Mouse (Mus musculus): ENCODE data around the gene Tnk2. TPM values are rescaled to one million over a fixed set of nuclear protein-coding genes. Genes with fewer than 3 reads are reported as not detected.

Tnk2 gene
- polyA plus RNA-seq, 1 experiment from 2014 or later: 12.5 TPM

DNA sequence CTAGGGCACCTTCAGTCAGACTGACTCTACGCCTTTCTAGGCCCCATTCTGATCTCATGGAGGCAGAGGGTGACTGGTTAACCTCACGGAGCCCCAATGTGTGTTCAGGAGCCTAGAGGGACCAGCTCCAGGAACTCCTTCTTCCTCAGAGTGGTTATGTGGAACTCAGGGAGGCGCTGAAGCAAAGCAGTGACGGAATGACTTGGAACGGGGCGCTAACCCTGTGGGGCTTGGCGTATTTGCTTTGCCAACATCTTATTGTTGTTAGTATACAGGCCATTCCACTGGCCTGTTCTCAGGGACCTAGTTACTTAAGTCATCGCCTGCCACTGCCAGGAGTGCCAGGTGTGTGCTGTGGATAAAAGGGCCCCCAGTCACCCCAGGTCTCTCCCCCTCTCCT is 65.4 kb downstream of the Tnk2 start:
- H3K27ac ChIP-seq: no peak overlapping the region
- 90% methylated on average over 8 of the region's 8 CpGs for WGBS
- no peaks in the 10 kb centered on the region for H3K9me3 ChIP-seq
- no peaks in the 10 kb centered on the region for H3K27me3 ChIP-seq (replicated peaks)
- no peak overlapping the region for H3K4me3 ChIP-seq
- H3K4me2 ChIP-seq (replicated peaks): no peak overlapping the region
- no peaks in the 10 kb centered on the region for H3K36me3 ChIP-seq
- ATAC-seq (ENCODE audit: low FRiP score, low read depth): no peak
- H3K9ac ChIP-seq: no peak overlapping the region
- H3K4me1 ChIP-seq: no peaks in the 10 kb centered on the region

DNA sequence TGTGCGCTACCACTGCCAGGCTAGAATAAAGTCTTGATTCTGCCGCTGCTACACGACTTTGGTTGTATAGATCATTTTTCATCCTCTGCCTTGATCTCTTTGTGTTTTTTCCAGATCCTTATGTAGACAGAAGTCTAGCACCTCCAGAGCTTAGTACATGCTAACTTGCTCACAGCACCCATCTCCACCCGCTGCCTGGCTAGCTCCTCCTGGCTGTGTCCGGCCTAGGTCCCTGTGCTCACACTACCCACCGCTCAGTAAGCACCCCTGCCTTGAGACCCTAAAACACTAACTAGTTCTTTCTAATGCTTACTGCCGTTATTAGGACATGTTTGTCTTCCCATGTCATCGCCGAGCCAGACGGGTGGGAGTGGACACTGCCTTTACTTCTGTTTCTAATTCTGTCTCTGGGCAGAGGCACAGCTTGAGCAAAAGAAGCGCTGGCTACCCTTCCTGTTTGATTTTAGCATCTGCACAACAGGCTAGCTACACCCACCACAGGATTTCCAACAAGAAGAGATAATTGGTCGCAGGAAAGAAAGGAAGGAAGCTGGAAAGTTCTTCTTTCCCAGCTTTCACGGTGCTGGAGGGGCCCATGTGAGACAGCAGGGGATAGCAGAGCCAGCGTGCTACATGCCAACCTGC is 66.9 kb downstream of the Tnk2 start:
- Histone ChIP-seq H3K4me1 (no peaks in the 10 kb centered on the region), H3K27ac (no peak overlapping the region), H3K4me2 (replicated peaks) (no peak overlapping the region), H3K36me3 (no peaks in the 10 kb centered on the region), H3K9ac (no peak overlapping the region), H3K9me3 (no peaks in the 10 kb centered on the region), H3K4me3 (no peak overlapping the region), H3K27me3 (replicated peaks) (no peaks in the 10 kb centered on the region)
- WGBS: 80% methylated on average over 14 of the region's 14 CpGs
- ATAC-seq (ENCODE audit: low FRiP score, low read depth): no peak

DNA sequence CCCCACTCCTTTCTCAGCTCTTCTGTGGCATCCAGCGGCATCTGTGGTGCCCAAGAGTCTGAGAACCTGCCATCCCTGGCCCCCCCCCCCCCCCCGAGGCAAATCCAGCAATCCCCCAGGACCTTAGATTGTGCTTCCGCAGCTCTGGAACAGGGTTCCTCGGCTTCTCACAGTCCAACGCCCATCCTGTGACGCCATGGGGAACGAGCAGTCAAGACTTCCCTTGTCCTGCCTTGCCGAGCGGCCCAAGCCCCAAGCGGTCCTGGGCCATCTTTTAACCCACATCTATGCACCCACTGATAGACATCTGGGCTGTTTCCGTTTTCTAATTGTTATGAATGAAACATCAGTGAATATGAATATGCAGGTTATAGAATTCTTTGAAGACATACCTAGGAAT is 68.5 kb downstream of the Tnk2 start:
- Histone ChIP-seq H3K9ac (no peak overlapping the region), H3K9me3 (no peaks in the 10 kb centered on the region), H3K4me3 (no peak overlapping the region), H3K27ac (no peak overlapping the region), H3K4me2 (replicated peaks) (no peak overlapping the region), H3K27me3 (replicated peaks) (no peaks in the 10 kb centered on the region), H3K4me1 (no peaks in the 10 kb centered on the region), H3K36me3 (no peaks in the 10 kb centered on the region)
- WGBS: 90% methylated on average over 11 of the region's 11 CpGs
- ATAC-seq (ENCODE audit: low FRiP score, low read depth): no peak

DNA sequence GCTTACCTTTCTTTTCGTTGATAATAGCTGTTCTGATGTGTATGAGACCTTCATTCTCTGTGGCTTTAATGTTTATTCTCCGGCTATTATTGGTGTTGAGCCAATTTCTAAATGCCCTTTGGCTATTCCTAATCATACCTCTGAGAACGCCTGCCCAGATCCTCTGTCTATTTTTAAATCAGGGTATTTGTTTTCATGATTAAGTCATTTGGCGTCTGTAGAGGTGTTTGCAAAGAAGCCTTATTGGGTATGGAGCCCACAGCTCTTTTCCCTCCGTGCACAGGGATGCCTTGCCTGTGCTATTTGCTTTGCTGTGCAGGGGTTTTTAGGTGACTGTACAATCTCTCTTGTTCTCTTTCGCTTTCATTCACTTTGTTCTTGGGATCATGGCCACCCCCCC is 69.9 kb downstream of the Tnk2 start:
- 87% methylated on average over 6 of the region's 6 CpGs for WGBS
- no peak for ATAC-seq (ENCODE audit: low FRiP score, low read depth)
- H3K4me2 ChIP-seq (replicated peaks): no peak overlapping the region
- no peaks in the 10 kb centered on the region for H3K36me3 ChIP-seq
- H3K4me3 ChIP-seq: no peak overlapping the region
- H3K27me3 ChIP-seq (replicated peaks): no peaks in the 10 kb centered on the region
- no peaks in the 10 kb centered on the region for H3K9me3 ChIP-seq
- H3K9ac ChIP-seq: no peak overlapping the region
- H3K27ac ChIP-seq: no peak overlapping the region
- H3K4me1 ChIP-seq: no peaks in the 10 kb centered on the region

DNA sequence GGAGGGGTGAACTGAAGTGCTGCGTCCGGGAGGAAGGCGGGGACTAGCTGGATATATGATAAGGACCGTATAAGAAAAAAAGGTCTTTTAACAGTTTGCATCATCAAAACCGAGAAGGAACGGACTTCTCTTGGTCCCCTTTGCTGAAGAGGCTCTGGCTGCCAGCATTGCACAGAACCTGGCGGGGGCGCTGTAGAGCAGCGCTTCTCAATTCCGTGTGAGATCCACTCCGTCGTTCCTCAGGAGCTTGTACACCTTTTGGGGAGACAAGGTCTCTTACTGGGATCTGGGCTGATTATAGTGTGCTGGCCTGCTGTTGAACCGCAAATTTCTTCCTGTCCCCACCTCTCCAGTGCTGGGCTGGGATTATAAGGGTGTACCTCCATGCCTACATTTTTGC is 71.7 kb downstream of the Tnk2 start:
- Histone ChIP-seq H3K4me1 (no peaks in the 10 kb centered on the region), H3K27ac (no peak overlapping the region), H3K9me3 (no peaks in the 10 kb centered on the region), H3K4me3 (no peak overlapping the region), H3K9ac (no peak overlapping the region), H3K36me3 (no peaks in the 10 kb centered on the region), H3K27me3 (replicated peaks) (no peaks in the 10 kb centered on the region), H3K4me2 (replicated peaks) (no peak overlapping the region)
- ATAC-seq (ENCODE audit: low FRiP score, low read depth): no peak
- 32% methylated on average over 13 of the region's 13 CpGs for WGBS

DNA sequence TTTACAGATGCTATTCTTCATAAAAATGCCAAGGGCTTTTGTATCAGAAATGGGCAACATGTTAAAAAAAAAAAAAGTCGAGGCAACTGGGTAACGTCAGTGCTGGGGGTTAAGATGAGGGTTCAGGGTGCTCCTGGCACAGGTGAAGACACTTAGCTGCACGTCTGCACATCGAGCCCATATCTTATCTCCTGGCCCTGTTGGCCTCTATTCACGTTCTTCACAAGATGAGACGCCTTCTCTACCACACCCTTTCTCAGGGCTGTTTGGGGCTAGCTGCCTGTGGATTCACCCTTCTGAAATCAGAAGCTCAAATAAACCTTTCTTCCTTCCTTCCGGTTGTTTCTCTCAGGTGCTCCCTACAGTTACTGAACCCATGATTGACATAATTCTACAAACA is 79.5 kb downstream of the Tnk2 start:
- H3K27me3 ChIP-seq (replicated peaks): no peaks in the 10 kb centered on the region
- WGBS: 90% methylated on average over 7 of the region's 7 CpGs
- no peaks in the 10 kb centered on the region for H3K9me3 ChIP-seq
- H3K9ac ChIP-seq: no peak overlapping the region
- no peak overlapping the region for H3K4me2 ChIP-seq (replicated peaks)
- H3K4me3 ChIP-seq: no peak overlapping the region
- no peaks in the 10 kb centered on the region for H3K4me1 ChIP-seq
- H3K27ac ChIP-seq: no peak overlapping the region
- no peak for ATAC-seq (ENCODE audit: low FRiP score, low read depth)
- H3K36me3 ChIP-seq: no peaks in the 10 kb centered on the region

DNA sequence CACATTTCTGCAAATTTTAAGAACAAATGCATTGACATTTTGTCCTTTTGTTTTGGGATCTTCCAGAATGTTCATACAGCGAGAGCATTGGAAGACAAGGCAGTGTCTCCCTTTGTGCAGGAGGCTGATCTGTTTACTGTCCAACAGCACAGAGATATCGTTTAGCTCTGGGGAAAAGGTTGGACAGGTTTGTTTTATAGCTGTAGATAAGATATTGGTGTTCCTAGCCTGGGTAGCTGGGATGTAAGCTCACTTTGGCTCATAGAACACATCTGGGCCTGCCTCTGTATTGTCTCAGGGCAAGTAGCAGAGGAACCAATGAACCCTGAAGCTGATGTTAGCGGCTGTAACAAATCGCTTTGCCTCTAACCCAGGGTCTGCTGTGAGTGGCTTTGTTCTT is 80.1 kb downstream of the Tnk2 start:
- no peaks in the 10 kb centered on the region for H3K36me3 ChIP-seq
- no peaks in the 10 kb centered on the region for H3K9me3 ChIP-seq
- H3K4me1 ChIP-seq: no peaks in the 10 kb centered on the region
- no peak overlapping the region for H3K4me2 ChIP-seq (replicated peaks)
- H3K9ac ChIP-seq: no peak overlapping the region
- WGBS: 89% methylated on average over 4 of the region's 4 CpGs
- no peaks in the 10 kb centered on the region for H3K27me3 ChIP-seq (replicated peaks)
- no peak overlapping the region for H3K4me3 ChIP-seq
- H3K27ac ChIP-seq: no peak overlapping the region
- no peak for ATAC-seq (ENCODE audit: low FRiP score, low read depth)

DNA sequence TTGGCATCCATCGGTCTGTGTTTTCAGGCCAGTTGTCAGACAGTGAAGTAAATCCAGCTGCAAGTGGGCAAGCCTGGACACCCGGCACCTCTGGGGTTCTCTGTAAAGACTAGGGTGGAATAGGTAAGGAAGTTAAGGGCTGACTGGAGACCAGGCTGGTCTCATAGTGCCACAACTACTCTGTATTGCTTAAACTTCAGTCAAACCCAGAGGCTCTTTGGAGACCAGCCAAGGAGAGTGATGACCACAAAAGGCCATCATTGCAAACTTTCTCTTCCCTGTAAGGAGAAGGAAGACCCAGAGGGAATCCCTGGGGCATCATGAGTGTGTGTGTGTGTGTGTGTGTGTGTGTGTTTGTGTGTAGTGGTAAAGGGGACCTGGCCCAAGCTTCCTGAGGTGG is 80.6 kb downstream of the Tnk2 start:
- Histone ChIP-seq H3K27ac (no peak overlapping the region), H3K4me3 (no peak overlapping the region), H3K4me1 (no peaks in the 10 kb centered on the region), H3K4me2 (replicated peaks) (no peak overlapping the region), H3K36me3 (no peaks in the 10 kb centered on the region), H3K9ac (no peak overlapping the region), H3K27me3 (replicated peaks) (no peaks in the 10 kb centered on the region), H3K9me3 (no peaks in the 10 kb centered on the region)
- WGBS: 86% methylated on average over 2 of the region's 2 CpGs
- no peak for ATAC-seq (ENCODE audit: low FRiP score, low read depth)

DNA sequence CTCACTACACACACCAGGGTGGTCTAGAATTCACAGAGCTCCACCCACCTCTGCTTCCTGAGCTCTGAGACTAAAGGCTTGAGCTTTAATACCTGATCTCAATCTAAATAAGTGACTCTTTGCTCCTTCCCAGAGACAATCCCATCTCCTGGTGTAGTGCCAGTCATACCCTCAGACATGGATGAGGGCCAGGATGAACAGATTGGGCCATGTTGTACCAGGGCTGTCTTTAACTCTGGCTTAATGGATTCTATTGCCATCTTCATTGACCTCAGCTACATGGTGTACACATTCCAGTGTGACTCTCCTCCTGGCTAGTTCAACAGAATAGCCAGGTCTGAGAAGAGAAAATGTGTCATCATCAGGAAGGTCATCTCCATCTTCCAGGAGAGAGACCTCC is 82.8 kb downstream of the Tnk2 start:
- Histone ChIP-seq H3K4me3 (no peak overlapping the region), H3K27ac (no peak overlapping the region), H3K27me3 (replicated peaks) (no peaks in the 10 kb centered on the region), H3K4me1 (no peaks in the 10 kb centered on the region), H3K9ac (no peak overlapping the region), H3K9me3 (no peaks in the 10 kb centered on the region), H3K36me3 (no peaks in the 10 kb centered on the region), H3K4me2 (replicated peaks) (no peak overlapping the region)
- no peak for ATAC-seq (ENCODE audit: low FRiP score, low read depth)

DNA sequence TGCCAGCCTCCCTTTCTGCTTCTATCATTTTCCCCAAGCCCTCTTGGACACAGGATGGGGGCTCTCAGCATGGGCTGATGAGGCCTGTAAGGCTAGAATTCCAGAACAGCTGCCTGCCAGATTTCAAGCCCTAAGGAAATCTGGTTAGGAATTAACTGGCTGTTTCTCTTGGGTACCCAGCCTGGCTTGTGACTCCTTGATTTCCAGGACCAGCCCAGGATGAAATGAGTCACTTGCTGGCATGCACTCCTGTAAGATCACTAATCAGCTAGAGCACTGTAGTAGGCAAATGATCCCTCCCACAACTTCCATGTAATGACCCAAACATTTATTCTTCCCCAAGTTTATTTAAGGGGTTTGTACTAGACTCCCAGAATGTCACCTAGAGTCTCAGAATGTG is 84.6 kb downstream of the Tnk2 start:
- no peak overlapping the region for H3K27ac ChIP-seq
- H3K36me3 ChIP-seq: no peaks in the 10 kb centered on the region
- no peak overlapping the region for H3K4me3 ChIP-seq
- no peaks in the 10 kb centered on the region for H3K4me1 ChIP-seq
- H3K27me3 ChIP-seq (replicated peaks): no peaks in the 10 kb centered on the region
- no peaks in the 10 kb centered on the region for H3K9me3 ChIP-seq
- ATAC-seq (ENCODE audit: low FRiP score, low read depth): no peak
- H3K4me2 ChIP-seq (replicated peaks): no peak overlapping the region
- no peak overlapping the region for H3K9ac ChIP-seq

DNA sequence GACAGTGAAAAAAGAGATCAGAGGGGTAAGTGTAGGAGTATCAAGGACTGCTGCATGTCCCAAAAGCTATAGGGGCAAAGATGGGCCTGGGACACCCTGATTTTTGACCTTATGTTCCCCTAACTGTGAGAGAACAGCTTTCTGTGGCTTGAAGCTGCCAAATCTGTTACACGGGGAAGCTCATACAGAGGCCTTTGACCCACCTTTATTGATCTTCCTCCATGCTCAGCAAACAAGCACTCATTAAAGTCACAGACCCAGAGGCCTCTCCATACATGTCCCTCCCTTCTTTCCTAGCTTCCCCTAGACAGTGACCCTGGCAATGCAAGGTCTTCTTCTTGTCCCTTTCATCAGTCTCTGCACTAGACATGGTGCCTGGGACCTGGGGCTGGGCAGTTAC is 85.1 kb downstream of the Tnk2 start:
- Histone ChIP-seq H3K36me3 (no peaks in the 10 kb centered on the region), H3K4me3 (no peak overlapping the region), H3K9ac (no peak overlapping the region), H3K9me3 (no peaks in the 10 kb centered on the region), H3K27ac (no peak overlapping the region), H3K4me2 (replicated peaks) (no peak overlapping the region), H3K4me1 (no peaks in the 10 kb centered on the region), H3K27me3 (replicated peaks) (no peaks in the 10 kb centered on the region)
- 72% methylated on average over 1 of the region's 1 CpGs for WGBS
- ATAC-seq (ENCODE audit: low FRiP score, low read depth): no peak
